ENCODE assay signal across 47 mouse cellular contexts in the genomic region with DNA sequence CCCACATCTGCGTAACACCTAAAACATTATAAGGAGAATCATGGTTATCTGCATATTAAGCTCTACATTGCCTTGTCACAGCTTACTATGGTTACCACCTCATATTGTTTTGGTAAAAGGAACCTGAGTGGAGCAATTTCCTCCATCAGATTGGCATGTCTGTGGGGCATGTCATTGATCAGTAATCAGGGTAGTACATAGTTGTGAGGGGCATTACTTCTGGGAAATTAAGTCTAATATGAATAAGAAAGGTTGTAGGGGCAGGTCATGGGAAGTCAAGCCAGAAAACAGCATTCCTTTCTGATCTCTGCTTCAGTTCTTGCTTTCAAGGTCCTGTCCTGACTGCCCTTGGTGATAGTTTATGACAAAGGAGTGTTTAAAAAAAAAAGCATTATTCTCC. TPM values are rescaled to one million over a fixed set of nuclear protein-coding genes. Genes with fewer than 3 reads are reported as not detected.
"Had no signal": no experiment of that assay in that cellular context is flagged by ENCODE, and none has a peak within 500 bp of the region (broad histone marks: within the 10 kb centered on the region; RNA-seq: fewer than 3 reads in every experiment).

No protein-coding gene starts in this region.

- H3K27ac ChIP-seq: limb, embryonic 10.5 days; limb, embryonic 12.5 days; limb, embryonic 13.5 days; limb, embryonic 15.5 days; liver, embryonic 12.5 days; liver, embryonic 13.5 days; liver, embryonic 14.5 days; liver, embryonic 15.5 days; lung, embryonic 15.5 days; macrophage; midbrain, embryonic 10.5 days; midbrain, embryonic 12.5 days; midbrain, embryonic 13.5 days; midbrain, embryonic 15.5 days; neural tube, embryonic 12.5 days; neural tube, embryonic 13.5 days had no signal

- ATAC-seq: liver, embryonic 12.5 days; liver, postnatal 0 days; lung, postnatal 0 days; midbrain, embryonic 13.5 days; midbrain, embryonic 15.5 days; midbrain, embryonic 16.5 days had no signal

- H3K9ac ChIP-seq: limb, embryonic 12.5 days; limb, embryonic 13.5 days; limb, embryonic 15.5 days; liver, embryonic 12.5 days; liver, embryonic 13.5 days; liver, embryonic 14.5 days; liver, embryonic 15.5 days; liver, postnatal 0 days; lung, embryonic 14.5 days; lung, embryonic 15.5 days; midbrain, embryonic 12.5 days; midbrain, embryonic 13.5 days; midbrain, embryonic 15.5 days; neural tube, embryonic 12.5 days; neural tube, embryonic 13.5 days had no signal

- H3K27me3 ChIP-seq: limb, embryonic 12.5 days; limb, embryonic 13.5 days; limb, embryonic 15.5 days; liver, embryonic 12.5 days; liver, embryonic 13.5 days; liver, embryonic 15.5 days; lung, embryonic 15.5 days; megakaryocyte, embryonic 14.5 days; midbrain, embryonic 12.5 days; midbrain, embryonic 13.5 days; midbrain, embryonic 15.5 days; neural tube, embryonic 12.5 days; neural tube, embryonic 13.5 days had no signal

- DNase-seq: left cerebral cortex, postnatal 4 days; liver; liver, embryonic 13.5 days; liver, postnatal 0 days; lung, adult 18-20 months; lung, adult 2 months; lung, embryonic 14.5 days; lung, postnatal 10 days; lung, postnatal 14 days; lung, postnatal 36 days; lung, postnatal 4 days; midbrain, embryonic 14.5 days had no signal

- H3K4me3 ChIP-seq: limb, embryonic 10.5 days; limb, embryonic 12.5 days; limb, embryonic 13.5 days; limb, embryonic 15.5 days; liver, embryonic 12.5 days; liver, embryonic 13.5 days; liver, embryonic 15.5 days; lung, embryonic 15.5 days; megakaryocyte, embryonic 14.5 days; midbrain, embryonic 10.5 days; midbrain, embryonic 12.5 days; midbrain, embryonic 13.5 days; midbrain, embryonic 15.5 days; myocyte; neural tube, embryonic 12.5 days; neural tube, embryonic 13.5 days had no signal

- H3K4me1 ChIP-seq: limb, embryonic 10.5 days; limb, embryonic 12.5 days; limb, embryonic 13.5 days; limb, embryonic 15.5 days; liver, embryonic 12.5 days; liver, embryonic 13.5 days; liver, embryonic 15.5 days; lung, embryonic 15.5 days; megakaryocyte, embryonic 14.5 days; midbrain, embryonic 10.5 days; midbrain, embryonic 12.5 days; midbrain, embryonic 13.5 days; midbrain, embryonic 15.5 days; neural tube, embryonic 12.5 days; neural tube, embryonic 13.5 days had no signal

- H3K9me3 ChIP-seq: limb, embryonic 10.5 days; liver, embryonic 12.5 days; liver, embryonic 13.5 days; liver, embryonic 15.5 days; lung, embryonic 15.5 days; megakaryocyte, embryonic 14.5 days; midbrain, embryonic 12.5 days; neural tube, embryonic 12.5 days had no signal

- H3K4me2 ChIP-seq: limb, embryonic 12.5 days; limb, embryonic 13.5 days; limb, embryonic 15.5 days; liver, embryonic 11.5 days; liver, embryonic 12.5 days; liver, embryonic 13.5 days; liver, embryonic 15.5 days; lung, embryonic 14.5 days; lung, embryonic 15.5 days; midbrain, embryonic 11.5 days; midbrain, embryonic 12.5 days; midbrain, embryonic 13.5 days; midbrain, embryonic 15.5 days; neural tube, embryonic 12.5 days; neural tube, embryonic 13.5 days had no signal

- H3K36me3 ChIP-seq: limb, embryonic 10.5 days; limb, embryonic 12.5 days; limb, embryonic 13.5 days; limb, embryonic 15.5 days; liver, embryonic 12.5 days; liver, embryonic 13.5 days; liver, embryonic 15.5 days; lung, embryonic 15.5 days; midbrain, embryonic 10.5 days; midbrain, embryonic 12.5 days; midbrain, embryonic 13.5 days; midbrain, embryonic 15.5 days; neural tube, embryonic 12.5 days; neural tube, embryonic 13.5 days had no signal

RNA-seq across cellular contexts. Expression of a gene that starts 22.7 kb away (rescaled TPM):
- total RNA-seq: left cerebral cortex, postnatal 10 days; left cerebral cortex, postnatal 14 days; left cerebral cortex, postnatal 25 days; left cerebral cortex, postnatal 36 days; left cerebral cortex, postnatal 4 days; liver, adult 2 months; megakaryocyte progenitor cell, adult 5-6 weeks; megakaryocyte, adult 5-6 weeks; megakaryocyte-erythroid progenitor cell, adult 5-6 weeks; monocyte, adult 5-6 weeks had no signal
- polyA plus RNA-seq: limb, embryonic 10.5 days; limb, embryonic 11.5 days; limb, embryonic 12.5 days; limb, embryonic 13.5 days; limb, embryonic 14.5 days; limb, embryonic 15.5 days; liver, adult 2 months; liver, embryonic 11.5 days; liver, embryonic 12.5 days; liver, embryonic 13.5 days; liver, embryonic 14.5 days; liver, embryonic 15.5 days; liver, embryonic 16.5 days; liver, postnatal 0 days; lung, adult 2 months; lung, embryonic 14.5 days; lung, embryonic 15.5 days; lung, embryonic 16.5 days; lung, postnatal 0 days; macrophage; midbrain, embryonic 10.5 days; midbrain, embryonic 11.5 days; midbrain, embryonic 12.5 days; midbrain, embryonic 13.5 days; midbrain, embryonic 14.5 days; midbrain, embryonic 15.5 days; midbrain, embryonic 16.5 days; myocyte; neural tube, embryonic 11.5 days; neural tube, embryonic 12.5 days; neural tube, embryonic 13.5 days had no signal

RNA-seq across cellular contexts. Expression of a gene that starts 54.1 kb away (rescaled TPM):
- total RNA-seq: left cerebral cortex, postnatal 10 days; left cerebral cortex, postnatal 14 days; left cerebral cortex, postnatal 25 days; left cerebral cortex, postnatal 36 days; left cerebral cortex, postnatal 4 days; liver, adult 2 months; megakaryocyte progenitor cell, adult 5-6 weeks; megakaryocyte, adult 5-6 weeks; megakaryocyte-erythroid progenitor cell, adult 5-6 weeks; monocyte, adult 5-6 weeks had no signal
- polyA plus RNA-seq: limb, embryonic 10.5 days; limb, embryonic 11.5 days; limb, embryonic 12.5 days; limb, embryonic 13.5 days; limb, embryonic 14.5 days; limb, embryonic 15.5 days; liver, adult 2 months; liver, embryonic 11.5 days; liver, embryonic 12.5 days; liver, embryonic 13.5 days; liver, embryonic 14.5 days; liver, embryonic 15.5 days; liver, embryonic 16.5 days; liver, postnatal 0 days; lung, adult 2 months; lung, embryonic 14.5 days; lung, embryonic 15.5 days; lung, embryonic 16.5 days; lung, postnatal 0 days; macrophage; midbrain, embryonic 10.5 days; midbrain, embryonic 11.5 days; midbrain, embryonic 12.5 days; midbrain, embryonic 13.5 days; midbrain, embryonic 14.5 days; midbrain, embryonic 15.5 days; midbrain, embryonic 16.5 days; myocyte; neural tube, embryonic 11.5 days; neural tube, embryonic 12.5 days; neural tube, embryonic 13.5 days had no signal
